Mouse (Mus musculus): Measurements from ENCODE around the gene Nptxr. TPM values are rescaled to one million over a fixed set of nuclear protein-coding genes. Genes with fewer than 3 reads are reported as not detected.
A peak's percentile ranks its signal among the peaks of the same experiment; 100 is the strongest.

The Nptxr gene
- polyA plus RNA-seq (2015; fragmentation: Nextera tagmentation; extraction: Ambion mirVana), result 21.0 and 21.4 TPM in 2 replicates

DNA sequence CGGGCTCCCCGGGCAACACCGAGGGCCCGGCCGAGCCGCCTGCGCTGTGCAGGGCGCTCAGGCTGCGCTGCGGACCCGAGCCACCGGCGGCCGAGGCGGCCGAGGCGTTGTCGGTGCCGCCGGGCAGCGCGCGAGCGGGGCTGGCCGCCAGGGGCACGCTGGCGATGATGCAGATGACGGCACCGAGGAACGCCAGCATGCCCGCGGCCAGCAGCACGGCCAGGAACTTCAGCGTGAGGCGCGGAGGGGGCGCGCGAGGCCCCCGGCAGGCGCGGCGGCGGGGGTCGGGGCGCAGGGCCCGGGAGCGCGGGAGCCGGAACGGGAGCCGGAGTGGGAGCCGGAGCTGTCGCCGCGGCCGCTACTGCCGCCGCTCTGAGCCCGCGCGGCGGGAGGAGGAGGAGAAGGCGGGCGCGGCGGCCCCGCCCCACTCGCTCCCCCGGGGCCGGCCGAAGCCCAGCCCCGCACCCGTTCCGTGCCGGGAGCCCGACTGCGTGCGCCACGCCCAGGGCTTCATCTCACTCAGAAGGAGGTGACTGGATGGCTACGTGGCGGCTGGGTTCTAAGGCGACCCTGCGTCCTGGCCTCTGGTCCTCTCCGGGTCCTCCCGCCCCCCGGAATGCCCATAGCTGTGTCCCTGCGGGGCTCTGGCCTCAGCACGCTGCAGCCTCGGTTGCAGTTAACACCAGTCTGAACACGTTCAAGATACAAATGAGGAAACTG lies at the start of gene Nptxr:
Gene Nptxr, minus strand, starts transcription at position 415 of the 720 bp plus-strand sequence.
- under 1% methylated on average over 69 of the region's 91 CpGs for WGBS
- Histone ChIP-seq H3K27ac (peak within 1 kb of the TSS; percentile 87), H3K27me3 (peaks cover 73% of the 10 kb centered on the region), H3K4me3 (peak within 1 kb of the TSS; percentile 71), H3K4me1 (replicated peaks) (peaks cover 43% of the 10 kb centered on the region), H3K9ac (peak within 1 kb of the TSS; percentile 88), H3K9me3 (no peaks in the 10 kb centered on the region), H3K4me2 (peak within 1 kb of the TSS; percentile 69), H3K36me3 (no peaks in the 10 kb centered on the region; the same call in 1 of the 2 replicates)
- ATAC-seq (ENCODE audit: low FRiP score), result peak; percentile 80

GRCm38 (mm10) chr15:79850143-79850542 lies 45.6 kb upstream of the Nptxr start:
- Histone ChIP-seq H3K4me3 (no peak overlapping the region), H3K27me3 (no peaks in the 10 kb centered on the region), H3K9ac (no peak overlapping the region), H3K36me3 (no peaks in the 10 kb centered on the region), H3K27ac (no peak overlapping the region), H3K4me1 (replicated peaks) (peaks cover 8% of the 10 kb centered on the region), H3K4me2 (no peak overlapping the region), H3K9me3 (no peaks in the 10 kb centered on the region)
- 95% methylated on average over 2 of the region's 2 CpGs for WGBS
- ATAC-seq (ENCODE audit: low FRiP score), result no peak

- 21% methylated on average over 5 of the region's 5 CpGs for WGBS
- no peaks in the 10 kb centered on the region for H3K36me3 ChIP-seq
- H3K27ac ChIP-seq, result peak overlapping the region; percentile 18; the same call in 1 of the 2 replicates
- no peak overlapping the region for H3K9ac ChIP-seq
- no peaks in the 10 kb centered on the region for H3K9me3 ChIP-seq
- H3K4me2 ChIP-seq, result no peak overlapping the region
- no peak overlapping the region for H3K4me3 ChIP-seq
- no peak for ATAC-seq (ENCODE audit: low FRiP score)
- peaks cover 8% of the 10 kb centered on the region for H3K4me1 ChIP-seq (replicated peaks)
- no peaks in the 10 kb centered on the region for H3K27me3 ChIP-seq
Measured at GRCm38 (mm10) chr15:79847100-79847499, 42.5 kb upstream of the Nptxr start.

DNA sequence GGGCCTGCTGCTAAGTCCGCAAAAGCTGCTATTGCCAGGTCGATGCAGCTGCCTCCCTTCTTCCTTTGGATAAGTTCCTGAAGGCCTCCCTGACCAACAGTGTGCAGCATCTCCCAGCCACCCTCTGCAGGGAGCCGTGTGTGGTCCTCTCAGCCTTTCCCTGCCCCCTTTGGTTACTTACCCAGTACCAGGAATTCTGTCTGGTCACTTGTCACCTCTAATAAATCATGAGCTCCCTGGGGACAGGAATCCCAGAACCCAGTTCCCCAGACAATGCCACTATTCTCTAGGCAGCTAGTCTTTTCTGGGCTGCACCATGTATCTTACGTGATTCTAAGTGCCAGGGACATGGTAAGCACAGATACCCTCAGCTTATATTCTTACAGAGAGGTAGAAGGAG lies 41.4 kb upstream of the Nptxr start:
- H3K27ac ChIP-seq, result no peak overlapping the region
- no peak for ATAC-seq (ENCODE audit: low FRiP score)
- H3K36me3 ChIP-seq, result no peaks in the 10 kb centered on the region
- no peak overlapping the region for H3K4me2 ChIP-seq
- H3K9me3 ChIP-seq, result no peaks in the 10 kb centered on the region
- H3K4me1 ChIP-seq (replicated peaks), result peaks cover 8% of the 10 kb centered on the region
- 52% methylated on average over 4 of the region's 4 CpGs for WGBS
- H3K27me3 ChIP-seq, result 0 out of 2 replicates have a peak, but pooled peaks cover 4% of the 10 kb centered on the region
- no peak overlapping the region for H3K9ac ChIP-seq
- H3K4me3 ChIP-seq, result no peak overlapping the region

GRCm38 (mm10) chr15:79842985-79843384 lies 38.4 kb upstream of the Nptxr start:
- WGBS, result 93% methylated on average over 3 of the region's 3 CpGs
- no peak overlapping the region for H3K4me3 ChIP-seq
- H3K27me3 ChIP-seq, result 0 out of 2 replicates have a peak, but pooled peaks cover 4% of the 10 kb centered on the region
- H3K36me3 ChIP-seq, result no peaks in the 10 kb centered on the region
- no peak for ATAC-seq (ENCODE audit: low FRiP score)
- H3K9me3 ChIP-seq, result no peaks in the 10 kb centered on the region
- H3K27ac ChIP-seq, result no peak overlapping the region
- peaks cover 8% of the 10 kb centered on the region for H3K4me1 ChIP-seq (replicated peaks)
- H3K9ac ChIP-seq, result no peak overlapping the region
- no peak overlapping the region for H3K4me2 ChIP-seq

GRCm38 (mm10) chr15:79840281-79840680 lies 35.7 kb upstream of the Nptxr start:
- Histone ChIP-seq H3K9ac (no peak overlapping the region), H3K4me2 (no peak overlapping the region), H3K4me1 (replicated peaks) (peaks cover 8% of the 10 kb centered on the region), H3K27ac (no peak overlapping the region), H3K36me3 (no peaks in the 10 kb centered on the region), H3K9me3 (no peaks in the 10 kb centered on the region), H3K27me3 (0 out of 2 replicates have a peak, but pooled peaks cover 4% of the 10 kb centered on the region), H3K4me3 (no peak overlapping the region)
- ATAC-seq (ENCODE audit: low FRiP score), result no peak
- 62% methylated on average over 2 of the region's 2 CpGs for WGBS

DNA sequence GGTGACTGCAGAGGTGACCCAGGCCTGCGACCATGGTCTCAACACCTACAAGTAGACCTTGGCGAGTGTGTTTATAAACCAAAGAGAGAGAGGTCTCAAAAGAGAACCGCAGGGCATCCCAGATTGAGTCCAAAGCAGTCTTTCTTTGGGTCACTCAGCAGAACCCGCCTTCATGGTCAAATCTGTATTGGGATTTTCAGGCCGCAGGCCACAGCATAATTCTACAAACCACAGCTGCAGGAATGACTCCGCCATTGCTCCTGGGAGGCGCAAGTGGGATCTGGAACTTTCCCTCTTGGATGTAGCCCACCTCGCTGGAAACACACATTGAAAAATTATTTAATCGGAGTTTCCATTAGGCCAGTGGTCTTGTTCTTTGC lies 30.3 kb upstream of the Nptxr start:
- peak overlapping the region; percentile 97; the same call in 1 of the 2 replicates for H3K9ac ChIP-seq
- peak overlapping the region; percentile 91 for H3K4me3 ChIP-seq
- peak overlapping the region; percentile 54 for H3K4me2 ChIP-seq
- no peak for ATAC-seq (ENCODE audit: low FRiP score)
- no peaks in the 10 kb centered on the region for H3K9me3 ChIP-seq
- H3K27me3 ChIP-seq, result no peaks in the 10 kb centered on the region
- peaks cover 49% of the 10 kb centered on the region for H3K4me1 ChIP-seq (replicated peaks)
- peaks cover 4% of the 10 kb centered on the region; the same call in 1 of the 2 replicates for H3K36me3 ChIP-seq
- 45% methylated on average over 9 of the region's 9 CpGs for WGBS
- H3K27ac ChIP-seq, result peak overlapping the region; percentile 99

DNA sequence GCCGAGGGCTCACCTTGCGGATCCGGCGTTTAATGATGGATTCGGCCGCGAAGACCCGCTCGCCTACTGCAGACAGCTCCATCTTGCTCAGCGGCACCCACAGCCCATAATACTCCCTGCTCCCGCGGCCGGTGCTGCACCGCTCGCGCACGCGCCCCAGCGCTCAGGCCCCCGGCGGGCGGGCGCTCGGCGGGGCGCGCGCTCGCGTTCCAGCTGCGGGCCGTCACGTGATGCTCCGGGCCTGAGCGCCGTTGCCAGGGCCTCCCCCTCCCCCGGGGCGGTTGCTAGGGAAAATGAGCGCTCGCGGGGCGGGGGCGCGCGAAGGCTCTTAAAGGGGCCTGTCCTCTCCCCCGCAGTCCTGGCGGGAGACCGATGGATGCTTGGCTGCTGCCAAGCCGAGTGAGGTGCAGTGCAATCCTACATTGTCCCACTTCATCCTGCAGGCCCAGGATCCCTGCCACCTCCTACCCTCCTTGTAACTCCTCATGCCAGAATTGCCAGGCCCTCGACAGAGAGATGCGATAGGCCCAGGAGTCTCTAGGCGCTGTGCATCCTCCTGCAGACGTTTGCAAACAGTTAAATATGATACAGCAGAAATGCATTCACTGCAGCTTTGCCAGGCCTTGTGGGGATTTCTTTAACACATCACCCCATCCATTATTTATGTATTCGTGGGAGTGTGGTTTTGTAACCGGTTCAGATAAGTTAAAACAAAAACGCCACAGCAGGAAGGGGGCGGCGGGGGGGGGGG lies 29.7 kb upstream of the Nptxr start, which contains the start of the genes Npcd and Cbx6:
Gene Npcd, minus strand, starts transcription at position 108 of the 751 bp plus-strand sequence.
Gene Cbx6, minus strand, starts transcription at position 559 of the 751 bp plus-strand sequence.
- Histone ChIP-seq H3K27ac (peak within 1 kb of the TSS; percentile 99), H3K4me3 (peak within 1 kb of the TSS; percentile 91), H3K9me3 (no peaks in the 10 kb centered on the region), H3K9ac (peak within 1 kb of the TSS; percentile 97), H3K4me1 (replicated peaks) (peaks cover 54% of the 10 kb centered on the region), H3K27me3 (no peaks in the 10 kb centered on the region), H3K36me3 (peaks cover 4% of the 10 kb centered on the region; the same call in 1 of the 2 replicates), H3K4me2 (peak within 1 kb of the TSS; percentile 98)
- peak; percentile 93 for ATAC-seq (ENCODE audit: low FRiP score)
- 1% methylated on average over 55 of the region's 58 CpGs for WGBS

DNA sequence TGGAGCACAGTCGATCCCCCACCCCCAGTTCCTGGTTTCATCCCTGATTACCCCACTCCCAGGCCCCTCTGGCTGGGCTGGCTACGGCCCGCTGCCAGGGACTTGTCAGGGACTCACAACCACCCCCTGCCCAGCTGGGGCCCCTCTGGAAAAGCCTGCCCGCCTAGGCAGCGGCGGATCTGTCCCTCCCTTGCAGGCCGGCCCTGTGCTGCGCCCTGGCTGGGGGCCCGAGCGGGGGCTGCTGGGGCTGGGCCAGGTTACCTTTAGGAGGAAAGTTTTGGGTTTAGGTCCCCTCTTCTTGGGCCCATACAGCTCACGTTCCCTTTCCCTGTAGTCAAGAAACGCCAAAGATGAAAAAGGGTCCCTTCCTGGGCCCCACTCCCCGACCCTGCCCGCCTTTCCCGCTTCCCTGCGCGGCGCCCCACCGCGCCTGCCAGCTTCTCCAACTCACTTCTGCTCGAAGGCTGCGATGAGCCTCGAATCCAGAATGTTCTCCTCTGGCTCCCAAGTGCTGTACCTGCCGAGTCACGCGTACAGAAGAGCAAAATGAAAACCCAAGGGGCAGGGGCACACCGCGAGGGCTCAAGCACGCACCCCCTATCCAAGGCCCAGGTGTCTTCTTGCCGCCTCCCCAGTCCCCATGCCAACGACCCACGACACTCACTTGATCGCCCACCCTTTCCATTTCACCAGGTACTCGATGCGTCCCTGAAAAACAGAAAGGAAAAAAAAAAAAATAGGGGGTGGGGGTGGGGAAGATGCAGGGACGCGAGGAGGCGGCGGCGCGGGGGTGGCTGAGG lies 28.9 kb upstream of the Nptxr start:
- H3K4me1 ChIP-seq (replicated peaks), result peaks cover 63% of the 10 kb centered on the region
- H3K4me3 ChIP-seq, result peak overlapping the region; percentile 91
- ATAC-seq (ENCODE audit: low FRiP score), result 0 out of 2 replicates have a peak, but pooled peaks have one; percentile 5
- H3K4me2 ChIP-seq, result peak overlapping the region; percentile 98
- H3K9me3 ChIP-seq, result no peaks in the 10 kb centered on the region
- H3K9ac ChIP-seq, result peak overlapping the region; percentile 97
- H3K36me3 ChIP-seq, result peaks cover 9% of the 10 kb centered on the region
- no peaks in the 10 kb centered on the region for H3K27me3 ChIP-seq
- peak overlapping the region; percentile 99 for H3K27ac ChIP-seq
- under 1% methylated on average over 38 of the region's 41 CpGs for WGBS

- H3K9ac ChIP-seq, result peak overlapping the region; percentile 97
- peak overlapping the region; percentile 91 for H3K4me3 ChIP-seq
- 24% methylated on average over 18 of the region's 18 CpGs for WGBS
- no peak for ATAC-seq (ENCODE audit: low FRiP score)
- H3K4me1 ChIP-seq (replicated peaks), result peaks cover 75% of the 10 kb centered on the region
- peak overlapping the region; percentile 99 for H3K27ac ChIP-seq
- H3K9me3 ChIP-seq, result no peaks in the 10 kb centered on the region
- peak overlapping the region; percentile 98 for H3K4me2 ChIP-seq
- H3K27me3 ChIP-seq, result no peaks in the 10 kb centered on the region
- peaks cover 20% of the 10 kb centered on the region for H3K36me3 ChIP-seq
Measured at GRCm38 (mm10) chr15:79832064-79832900, 27.7 kb upstream of the Nptxr start.

GRCm38 (mm10) chr15:79830388-79830787 lies 25.8 kb upstream of the Nptxr start:
- 12% methylated on average over 4 of the region's 4 CpGs for WGBS
- Histone ChIP-seq H3K27ac (0 out of 2 replicates have a peak overlapping the region, but pooled peaks have one; percentile 23), H3K36me3 (peaks cover 34% of the 10 kb centered on the region), H3K27me3 (no peaks in the 10 kb centered on the region), H3K4me2 (0 out of 2 replicates have a peak overlapping the region, but pooled peaks have one; percentile 18), H3K4me1 (replicated peaks) (peaks cover 84% of the 10 kb centered on the region), H3K4me3 (no peak overlapping the region), H3K9ac (peak overlapping the region; percentile 63), H3K9me3 (no peaks in the 10 kb centered on the region)
- ATAC-seq (ENCODE audit: low FRiP score), result no peak

Measured in hindbrain, embryonic 13.5 days (tissue).